Mouse (Mus musculus): ENCODE data around the gene Thtpa.
A peak's percentile ranks its signal among the peaks of the same experiment; 100 is the strongest.

Thtpa gene

GRCm38 (mm10) chr14:55094704-55095231, at the start of gene Thtpa:
Gene Thtpa, plus strand, starts transcription at chr14:55094784.
- peak; percentile 83 to 84 for DNase-seq

- no peak for DNase-seq
Observed at GRCm38 (mm10) chr14:55047971-55048531, 46.5 kb upstream of the Thtpa start.

- DNase-seq, result no peak
Observed at GRCm38 (mm10) chr14:55052496-55052895, 42.1 kb upstream of the Thtpa start.

- no peak for DNase-seq
Observed at GRCm38 (mm10) chr14:55053050-55053449, 41.5 kb upstream of the Thtpa start.

- DNase-seq, result no peak
Observed at GRCm38 (mm10) chr14:55053708-55054190, 40.8 kb upstream of the Thtpa start.

GRCm38 (mm10) chr14:55054191-55054749, 40.3 kb upstream of the Thtpa start:
- no peak for DNase-seq

GRCm38 (mm10) chr14:55055167-55055834, 39.3 kb upstream of the Thtpa start:
- peak in 1 of 2 experiments; percentile 34 for DNase-seq

GRCm38 (mm10) chr14:55059009-55059408, 35.6 kb upstream of the Thtpa start:
- no peak for DNase-seq

GRCm38 (mm10) chr14:55059931-55060330, 34.7 kb upstream of the Thtpa start:
- DNase-seq, result no peak

- DNase-seq, result no peak
Observed at GRCm38 (mm10) chr14:55061845-55062244, 32.7 kb upstream of the Thtpa start.

- DNase-seq, result no peak
Observed at GRCm38 (mm10) chr14:55062626-55063025, 32.0 kb upstream of the Thtpa start.

- DNase-seq, result no peak
Observed at GRCm38 (mm10) chr14:55063117-55063516, 31.5 kb upstream of the Thtpa start.

- DNase-seq, result no peak
Observed at GRCm38 (mm10) chr14:55063581-55064381, 30.8 kb upstream of the Thtpa start.

- DNase-seq, result no peak
Observed at GRCm38 (mm10) chr14:55064481-55065370, 29.9 kb upstream of the Thtpa start.

GRCm38 (mm10) chr14:55065391-55065790, 29.2 kb upstream of the Thtpa start:
- DNase-seq, result no peak

GRCm38 (mm10) chr14:55066042-55066441, 28.5 kb upstream of the Thtpa start:
- DNase-seq, result no peak

GRCm38 (mm10) chr14:55071756-55072155, 22.8 kb upstream of the Thtpa start:
- no peak for DNase-seq

- no peak for DNase-seq
Observed at GRCm38 (mm10) chr14:55074416-55074815, 20.2 kb upstream of the Thtpa start.

- no peak for DNase-seq
Observed at GRCm38 (mm10) chr14:55076224-55076623, 18.4 kb upstream of the Thtpa start.

- no peak for DNase-seq
Observed at GRCm38 (mm10) chr14:55076956-55077355, 17.6 kb upstream of the Thtpa start.

- no peak for DNase-seq
Observed at GRCm38 (mm10) chr14:55077481-55078365, 16.9 kb upstream of the Thtpa start.

Measured in lung, postnatal 4 days (tissue).